Mouse (Mus musculus) ovary, adult 2 months (tissue): ENCODE measurements around the gene Ckap5. TPM values are rescaled to one million over a fixed set of nuclear protein-coding genes. Genes with fewer than 3 reads are reported as not detected.

Experiments
- polyA plus RNA-seq: library from polyadenylated mRNA; depleted of rRNA; stranded (reverse); fragments of >200 nt; gene quantifications from 2 replicates; pipeline ENCODE4 v1.2.3, GENCODE M21; 2012; rRNA removed

Gene Ckap5
- 5.8 and 6.8 TPM in 2 replicates for polyA plus RNA-seq

GRCm38 (mm10) chr2:91526294-91527146 lies at the start of gene Ckap5:
Gene Ckap5, plus strand, starts transcription at chr2:91526762.

GRCm38 (mm10) chr2:91636229-91636628 lies 109.7 kb downstream of the Ckap5 start, which contains the start of gene F2:
Gene F2, minus strand, starts transcription at chr2:91636414.

GRCm38 (mm10) chr2:91649553-91650359 lies 123.2 kb downstream of the Ckap5 start, which contains the start of the genes Zfp408 and Arhgap1:
Gene Zfp408, minus strand, starts transcription at chr2:91649791.
Gene Arhgap1, plus strand, starts transcription at chr2:91649860.

Other genes starting within 250 kb of the Ckap5 start
- gene 1110051M20Rik, start 82.1 kb upstream of the Ckap5 start, polyA plus RNA-seq: 25.6 and 35.1 TPM in 2 replicates
- gene Lrp4, start 69.3 kb upstream of the Ckap5 start, polyA plus RNA-seq: 10.4 and 11.2 TPM in 2 replicates
- gene F2, start 109.7 kb downstream of the Ckap5 start, polyA plus RNA-seq: 0.88 and 1.6 TPM in 2 replicates
- gene Zfp408, start 123.0 kb downstream of the Ckap5 start, polyA plus RNA-seq: 26.9 and 31.1 TPM in 2 replicates
- gene Arhgap1, start 123.1 kb downstream of the Ckap5 start, polyA plus RNA-seq: 151 and 169 TPM in 2 replicates
- 34.4 and 35.9 TPM in 2 replicates for gene Atg13, start 183.8 kb downstream of the Ckap5 start, polyA plus RNA-seq
- gene Harbi1, start 184.1 kb downstream of the Ckap5 start, polyA plus RNA-seq: 2.4 and 3.1 TPM in 2 replicates
- 26.1 and 29.7 TPM in 2 replicates for gene Ambra1, start 203.4 kb downstream of the Ckap5 start, polyA plus RNA-seq